12 mouse cellular contexts compared by ENCODE assay signal in genomic region chr5:40034452-40034851, GRCm38 (mm10).
"Had no signal": no experiment of that assay in that cellular context is flagged by ENCODE, and none has a peak within 500 bp of the region (broad histone marks: within the 10 kb centered on the region; RNA-seq: fewer than 3 reads in every experiment).

No protein-coding gene starts in this region.

- DNase-seq: kidney, postnatal 25 days; layer of hippocampus, adult 9-11 months; liver; lung, adult 18-20 months; lung, postnatal 10 days; lung, postnatal 36 days; right cerebral cortex, adult 18-20 months; right cerebral cortex, postnatal 14 days; right cerebral cortex, postnatal 4 days; thymus, postnatal 25 days had no signal

- ATAC-seq: liver, embryonic 12.5 days; midbrain, embryonic 13.5 days had no signal
